Mouse (Mus musculus): Measurements from ENCODE around the gene Lrrc55. TPM values are rescaled to one million over a fixed set of nuclear protein-coding genes. Genes with fewer than 3 reads are reported as not detected.
A peak's percentile ranks its signal among the peaks of the same experiment; 100 is the strongest.

Lrrc55 gene
- polyA plus RNA-seq, 1 experiment from 2014 or later = 0.33 TPM

DNA sequence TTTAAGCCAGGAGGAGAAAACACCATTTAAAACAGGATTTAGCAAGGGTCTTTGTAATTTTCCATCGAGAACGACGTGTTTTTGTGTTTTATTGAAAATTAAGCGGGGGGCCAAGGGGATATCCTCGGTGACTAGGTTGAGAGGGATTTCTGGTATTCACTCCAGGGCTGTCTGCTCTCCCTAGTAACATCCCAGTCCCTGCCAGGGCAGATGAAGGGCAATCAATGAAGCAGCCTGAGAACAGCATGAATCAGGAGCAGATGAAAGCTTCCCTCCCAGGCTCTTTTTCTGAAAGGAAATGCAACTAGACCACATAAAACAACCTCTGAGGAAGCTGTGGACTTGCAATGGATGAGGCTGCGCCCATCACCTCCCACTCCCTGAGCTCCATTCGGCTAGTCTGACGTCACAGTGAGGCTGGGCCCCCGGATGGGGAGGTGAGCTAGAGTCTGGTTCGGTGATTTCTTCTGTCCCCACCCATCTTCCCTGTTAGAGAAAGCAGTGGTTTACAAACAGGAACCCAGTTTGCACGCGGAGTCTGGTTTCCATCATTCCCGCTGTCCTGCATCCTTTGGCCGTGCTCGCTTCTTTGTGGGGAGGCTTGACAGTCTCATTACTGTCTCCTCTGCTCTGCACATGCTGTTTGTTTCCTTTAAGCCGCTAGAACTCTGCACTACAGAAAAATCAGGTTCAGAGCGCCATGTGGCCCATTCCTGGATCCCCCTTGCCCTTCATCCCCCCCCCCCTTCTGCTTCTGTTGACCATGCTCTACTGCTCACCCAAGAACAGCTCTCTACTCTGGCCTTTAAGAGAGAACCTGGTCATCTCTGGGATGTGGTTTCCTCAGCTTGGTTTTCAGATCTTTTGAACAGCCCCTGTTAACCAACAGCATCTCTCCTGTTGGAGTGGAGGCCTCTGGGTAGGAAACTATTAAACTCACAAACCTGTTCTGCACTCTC, 27.5 kb upstream of the Lrrc55 start:
- 49% methylated on average over 17 of the region's 17 CpGs for WGBS
- Histone ChIP-seq H3K4me1 (ENCODE audit: control insufficient read depth, insufficient read depth, low read length) (no peaks in the 10 kb centered on the region), H3K36me3 (ENCODE audit: control insufficient read depth, insufficient read depth) (no peaks in the 10 kb centered on the region), H3K27me3 (ENCODE audit: control insufficient read depth, insufficient read depth, low read length) (no peaks in the 10 kb centered on the region), H3K4me3 (ENCODE audit: low read length) (no peak overlapping the region), H3K27ac (ENCODE audit: low read length) (no peak overlapping the region), H3K4me2 (ENCODE audit: low read depth, low read length) (no peak overlapping the region), H3K9ac (ENCODE audit: low read length) (no peak overlapping the region), H3K9me3 (replicated peaks; ENCODE audit: control insufficient read depth, low read length) (no peaks in the 10 kb centered on the region)
- no peak for ATAC-seq (replicated peaks; ENCODE audit: extremely low read depth, insufficient read depth, low FRiP score)

DNA sequence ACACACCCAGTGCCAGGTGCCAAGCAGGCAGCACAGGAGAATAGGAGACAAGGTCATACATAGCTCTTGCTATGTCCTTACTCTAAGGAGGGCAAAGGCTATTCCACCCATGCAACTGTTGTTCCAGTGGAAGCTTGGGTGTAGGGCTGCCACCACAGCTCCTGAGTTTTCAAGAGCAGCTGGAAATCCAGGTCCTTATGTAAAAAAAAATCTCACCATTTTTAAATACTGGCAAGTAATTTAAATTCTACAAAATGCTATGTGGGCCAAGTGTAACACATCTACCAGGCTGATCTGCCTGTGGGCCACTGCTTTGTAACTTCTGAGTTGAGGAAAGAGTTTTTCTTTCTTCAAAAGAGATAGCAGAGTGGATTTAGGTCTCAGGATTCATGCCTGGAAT, 19.6 kb upstream of the Lrrc55 start:
- no peak overlapping the region for H3K4me3 ChIP-seq (ENCODE audit: low read length)
- H3K9ac ChIP-seq (ENCODE audit: low read length) = no peak overlapping the region
- no peak overlapping the region for H3K27ac ChIP-seq (ENCODE audit: low read length)
- no peak overlapping the region for H3K4me2 ChIP-seq (ENCODE audit: low read depth, low read length)
- no peaks in the 10 kb centered on the region for H3K36me3 ChIP-seq (ENCODE audit: control insufficient read depth, insufficient read depth)
- ATAC-seq (replicated peaks; ENCODE audit: extremely low read depth, insufficient read depth, low FRiP score) = no peak
- H3K27me3 ChIP-seq (ENCODE audit: control insufficient read depth, insufficient read depth, low read length) = no peaks in the 10 kb centered on the region
- H3K4me1 ChIP-seq (ENCODE audit: control insufficient read depth, insufficient read depth, low read length) = no peaks in the 10 kb centered on the region
- no peaks in the 10 kb centered on the region for H3K9me3 ChIP-seq (replicated peaks; ENCODE audit: control insufficient read depth, low read length)

- WGBS = 56% methylated on average over 2 of the region's 2 CpGs
- ATAC-seq (replicated peaks; ENCODE audit: extremely low read depth, insufficient read depth, low FRiP score) = no peak
- H3K27me3 ChIP-seq (ENCODE audit: control insufficient read depth, insufficient read depth, low read length) = no peaks in the 10 kb centered on the region
- no peaks in the 10 kb centered on the region for H3K9me3 ChIP-seq (replicated peaks; ENCODE audit: control insufficient read depth, low read length)
- no peak overlapping the region for H3K27ac ChIP-seq (ENCODE audit: low read length)
- no peaks in the 10 kb centered on the region for H3K4me1 ChIP-seq (ENCODE audit: control insufficient read depth, insufficient read depth, low read length)
- H3K4me2 ChIP-seq (ENCODE audit: low read depth, low read length) = no peak overlapping the region
- H3K9ac ChIP-seq (ENCODE audit: low read length) = no peak overlapping the region
- H3K36me3 ChIP-seq (ENCODE audit: control insufficient read depth, insufficient read depth) = no peaks in the 10 kb centered on the region
- H3K4me3 ChIP-seq (ENCODE audit: low read length) = no peak overlapping the region
Measured at GRCm38 (mm10) chr2:85213746-85214145, 16.7 kb upstream of the Lrrc55 start.

DNA sequence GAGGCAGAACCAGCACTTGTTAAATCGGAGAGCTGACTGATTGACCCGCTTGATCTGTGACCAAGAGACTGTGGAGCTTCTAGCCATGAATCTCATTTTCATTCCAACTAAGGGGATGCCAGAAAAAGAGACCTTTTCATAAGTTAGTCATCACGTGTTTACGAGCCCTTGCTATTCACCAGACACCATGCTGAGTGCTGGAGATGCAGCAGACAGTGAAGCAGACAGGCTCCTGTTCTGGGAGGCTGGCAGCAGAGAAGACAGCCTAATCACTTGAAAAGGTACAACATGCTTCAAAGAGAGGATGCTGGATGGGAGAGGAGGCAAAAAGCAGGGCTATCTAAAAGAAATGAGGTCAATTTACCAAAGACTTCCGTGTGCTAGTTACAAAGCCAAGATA, 12.3 kb upstream of the Lrrc55 start:
- Histone ChIP-seq H3K9me3 (replicated peaks; ENCODE audit: control insufficient read depth, low read length) (no peaks in the 10 kb centered on the region), H3K36me3 (ENCODE audit: control insufficient read depth, insufficient read depth) (no peaks in the 10 kb centered on the region), H3K4me2 (ENCODE audit: low read depth, low read length) (no peak overlapping the region), H3K27me3 (ENCODE audit: control insufficient read depth, insufficient read depth, low read length) (no peaks in the 10 kb centered on the region), H3K9ac (ENCODE audit: low read length) (no peak overlapping the region), H3K4me1 (ENCODE audit: control insufficient read depth, insufficient read depth, low read length) (no peaks in the 10 kb centered on the region), H3K4me3 (ENCODE audit: low read length) (no peak overlapping the region), H3K27ac (ENCODE audit: low read length) (no peak overlapping the region)
- ATAC-seq (replicated peaks; ENCODE audit: extremely low read depth, insufficient read depth, low FRiP score) = no peak
- WGBS = 73% methylated on average over 5 of the region's 5 CpGs

- no peak overlapping the region for H3K27ac ChIP-seq (ENCODE audit: low read length)
- WGBS = 83% methylated on average over 8 of the region's 8 CpGs
- ATAC-seq (replicated peaks; ENCODE audit: extremely low read depth, insufficient read depth, low FRiP score) = no peak
Measured at GRCm38 (mm10) chr2:85205170-85205569, 8.2 kb upstream of the Lrrc55 start.

GRCm38 (mm10) chr2:85198011-85198965, 1.3 kb upstream of the Lrrc55 start:
- ATAC-seq (replicated peaks; ENCODE audit: extremely low read depth, insufficient read depth, low FRiP score) = no peak
- no peaks in the 10 kb centered on the region for H3K4me1 ChIP-seq (ENCODE audit: control insufficient read depth, insufficient read depth, low read length)
- no peaks in the 10 kb centered on the region for H3K27me3 ChIP-seq (ENCODE audit: control insufficient read depth, insufficient read depth, low read length)
- no peak overlapping the region for H3K27ac ChIP-seq (ENCODE audit: low read length)
- H3K9ac ChIP-seq (ENCODE audit: low read length) = no peak overlapping the region
- peak overlapping the region; percentile 11 for H3K4me3 ChIP-seq (ENCODE audit: low read length)
- no peaks in the 10 kb centered on the region for H3K36me3 ChIP-seq (ENCODE audit: control insufficient read depth, insufficient read depth)
- peak overlapping the region; percentile 42 for H3K4me2 ChIP-seq (ENCODE audit: low read depth, low read length)
- no peaks in the 10 kb centered on the region for H3K9me3 ChIP-seq (replicated peaks; ENCODE audit: control insufficient read depth, low read length)
- 5% methylated on average over 24 of the region's 24 CpGs for WGBS

More at GRCm38 (mm10) chr2:85205170-85205569, 8.2 kb upstream of the Lrrc55 start:
- H3K9ac ChIP-seq (ENCODE audit: low read length) = no peak overlapping the region
- H3K9me3 ChIP-seq (replicated peaks; ENCODE audit: control insufficient read depth, low read length) = no peaks in the 10 kb centered on the region
- H3K4me2 ChIP-seq (ENCODE audit: low read depth, low read length) = no peak overlapping the region
- H3K36me3 ChIP-seq (ENCODE audit: control insufficient read depth, insufficient read depth) = no peaks in the 10 kb centered on the region
- no peaks in the 10 kb centered on the region for H3K4me1 ChIP-seq (ENCODE audit: control insufficient read depth, insufficient read depth, low read length)
- no peaks in the 10 kb centered on the region for H3K27me3 ChIP-seq (ENCODE audit: control insufficient read depth, insufficient read depth, low read length)
- no peak overlapping the region for H3K4me3 ChIP-seq (ENCODE audit: low read length)

GRCm38 (mm10) chr2:85194566-85194965, 2.4 kb downstream of the Lrrc55 start:
- Histone ChIP-seq H3K4me3 (ENCODE audit: low read length) (no peak overlapping the region), H3K4me1 (ENCODE audit: control insufficient read depth, insufficient read depth, low read length) (no peaks in the 10 kb centered on the region), H3K4me2 (ENCODE audit: low read depth, low read length) (no peak overlapping the region), H3K9me3 (replicated peaks; ENCODE audit: control insufficient read depth, low read length) (no peaks in the 10 kb centered on the region), H3K27me3 (ENCODE audit: control insufficient read depth, insufficient read depth, low read length) (no peaks in the 10 kb centered on the region), H3K27ac (ENCODE audit: low read length) (no peak overlapping the region), H3K9ac (ENCODE audit: low read length) (no peak overlapping the region), H3K36me3 (ENCODE audit: control insufficient read depth, insufficient read depth) (no peaks in the 10 kb centered on the region)
- WGBS = 33% methylated on average over 1 of the region's 1 CpGs
- ATAC-seq (replicated peaks; ENCODE audit: extremely low read depth, insufficient read depth, low FRiP score) = no peak

- no peak overlapping the region for H3K4me3 ChIP-seq (ENCODE audit: low read length)
- no peaks in the 10 kb centered on the region for H3K9me3 ChIP-seq (replicated peaks; ENCODE audit: control insufficient read depth, low read length)
- no peaks in the 10 kb centered on the region for H3K36me3 ChIP-seq (ENCODE audit: control insufficient read depth, insufficient read depth)
- no peak overlapping the region for H3K27ac ChIP-seq (ENCODE audit: low read length)
- H3K9ac ChIP-seq (ENCODE audit: low read length) = no peak overlapping the region
- H3K4me2 ChIP-seq (ENCODE audit: low read depth, low read length) = no peak overlapping the region
- WGBS = 81% methylated on average over 6 of the region's 6 CpGs
- H3K4me1 ChIP-seq (ENCODE audit: control insufficient read depth, insufficient read depth, low read length) = no peaks in the 10 kb centered on the region
- no peaks in the 10 kb centered on the region for H3K27me3 ChIP-seq (ENCODE audit: control insufficient read depth, insufficient read depth, low read length)
- no peak for ATAC-seq (replicated peaks; ENCODE audit: extremely low read depth, insufficient read depth, low FRiP score)
Measured at GRCm38 (mm10) chr2:85187582-85188151, 9.3 kb downstream of the Lrrc55 start.

All from heart, embryonic 16.5 days (tissue).